Mouse (Mus musculus): ENCODE data around the gene Mlph.

- TF ChIP-seq EP300 (IDR thresholded peaks at IDR 0.05; ENCODE audit: low read depth) (no peak), CTCF (IDR thresholded peaks at IDR 0.05; ENCODE audit: low read depth) (no peak)
These were observed 38.9 kb upstream of the Mlph start for GRCm38 (mm10) chr1:90875961-90876360.
